ENCODE assay signal across 11 mouse cellular contexts in the genomic region with DNA sequence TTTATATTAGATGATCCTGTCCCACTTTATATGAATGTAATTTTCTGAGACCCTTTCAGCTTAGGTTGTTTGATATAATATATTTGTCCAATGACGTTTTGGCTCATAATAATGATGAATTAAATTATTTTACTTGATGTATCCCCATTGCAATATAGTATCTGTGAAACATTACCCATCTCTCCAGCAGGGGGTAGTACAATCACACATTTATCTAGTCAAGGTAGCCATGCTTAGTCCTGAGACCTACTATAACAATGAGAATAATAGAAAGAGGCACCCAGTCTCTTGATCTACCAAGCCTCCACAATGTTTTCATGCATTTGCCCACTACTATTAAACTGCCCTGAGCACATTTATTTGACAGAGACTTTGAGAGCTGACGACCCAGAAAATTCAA.
DNase-seq lines count a peak whose midpoint lies in the region; ATAC-seq and TF ChIP-seq lines count a peak whose summit lies in the region.
"Had no signal": no experiment of that assay in that cellular context is flagged by ENCODE, and none has a peak within 500 bp of the region (broad histone marks: within the 10 kb centered on the region; RNA-seq: fewer than 3 reads in every experiment).

No protein-coding gene starts in this region.

- ATAC-seq in inflammation-experienced regulatory T-cells, adult 6 months: peak; percentile 68
- no peak for ATAC-seq in neural tube, embryonic 15.5 days (ENCODE audit: low FRiP score)
- no peak for ATAC-seq in stomach, postnatal 0 days (ENCODE audit: low FRiP score, low TSS enrichment)

- no peaks in the 10 kb centered on the region for H3K36me3 ChIP-seq in neural tube, embryonic 15.5 days
- H3K36me3 ChIP-seq in stomach, postnatal 0 days (ENCODE audit: control insufficient read depth, insufficient read depth, low read length): no peaks in the 10 kb centered on the region
- H3K36me3 ChIP-seq: heart, embryonic 13.5 days; limb, embryonic 13.5 days had no signal

- H3K4me1 ChIP-seq in neural tube, embryonic 15.5 days: no peaks in the 10 kb centered on the region
- no peaks in the 10 kb centered on the region for H3K4me1 ChIP-seq in stomach, postnatal 0 days (replicated peaks; ENCODE audit: control insufficient read depth, insufficient read depth)
- H3K4me1 ChIP-seq: heart, embryonic 13.5 days; limb, embryonic 13.5 days; megakaryocyte, embryonic 14.5 days had no signal

- TF ChIP-seq CTCF in layer of hippocampus, adult 2 months (conservative IDR thresholded peaks at IDR 0.05): peak; percentile 49
- no peak for TF ChIP-seq CTCF in stomach, postnatal 0 days (IDR thresholded peaks at IDR 0.05; ENCODE audit: low read depth)

- no peak overlapping the region for H3K4me3 ChIP-seq in layer of hippocampus, adult 2 months
- no peak overlapping the region for H3K4me3 ChIP-seq in neural tube, embryonic 15.5 days (replicated peaks)
- H3K4me3 ChIP-seq in stomach, postnatal 0 days (ENCODE audit: low read depth, low read length): no peak overlapping the region
- H3K4me3 ChIP-seq: heart, embryonic 13.5 days; limb, embryonic 13.5 days; megakaryocyte, embryonic 14.5 days had no signal

- DNase-seq in layer of hippocampus, adult 2 months (ENCODE audit: low spot score in 2 of 2): peak; percentile 4 to 23
- no peak for DNase-seq in layer of hippocampus, adult 8-10 months (ENCODE audit: low spot score in 2 of 2)
- DNase-seq in B cell, adult 2 months: peak; percentile 69 to 75
- DNase-seq in ES-CJ7 (ENCODE audit: low read depth, low spot score): peak; percentile 44
- DNase-seq in stomach, postnatal 0 days (ENCODE audit: low spot score): no peak
- DNase-seq: cerebellum, adult 2 months had no signal

- H3K4me2 ChIP-seq in neural tube, embryonic 15.5 days: no peak overlapping the region
- no peak overlapping the region for H3K4me2 ChIP-seq in stomach, postnatal 0 days (replicated peaks; ENCODE audit: low read depth)
- H3K4me2 ChIP-seq: heart, embryonic 13.5 days; limb, embryonic 13.5 days had no signal

- H3K9ac ChIP-seq in neural tube, embryonic 15.5 days (replicated peaks): no peak overlapping the region
- no peak overlapping the region for H3K9ac ChIP-seq in stomach, postnatal 0 days (ENCODE audit: low read length)
- H3K9ac ChIP-seq: heart, embryonic 13.5 days; limb, embryonic 13.5 days had no signal

- H3K27ac ChIP-seq in layer of hippocampus, adult 2 months: no peak overlapping the region
- H3K27ac ChIP-seq in neural tube, embryonic 15.5 days (replicated peaks): no peak overlapping the region
- no peak overlapping the region for H3K27ac ChIP-seq in stomach, postnatal 0 days (replicated peaks)
- H3K27ac ChIP-seq: heart, embryonic 13.5 days; limb, embryonic 13.5 days had no signal

- no peak for TF ChIP-seq EP300 in stomach, postnatal 0 days (optimal IDR thresholded peaks at IDR 0.05)

- H3K9me3 ChIP-seq in neural tube, embryonic 15.5 days (replicated peaks): no peaks in the 10 kb centered on the region
- no peaks in the 10 kb centered on the region for H3K9me3 ChIP-seq in stomach, postnatal 0 days (ENCODE audit: control insufficient read depth, low read length)
- H3K9me3 ChIP-seq: heart, embryonic 13.5 days; limb, embryonic 13.5 days; megakaryocyte, embryonic 14.5 days had no signal

- H3K27me3 ChIP-seq in neural tube, embryonic 15.5 days (replicated peaks): no peaks in the 10 kb centered on the region
- H3K27me3 ChIP-seq in stomach, postnatal 0 days (ENCODE audit: control insufficient read depth, insufficient read depth, low read length): no peaks in the 10 kb centered on the region
- H3K27me3 ChIP-seq: heart, embryonic 13.5 days; limb, embryonic 13.5 days; megakaryocyte, embryonic 14.5 days had no signal

- 38% methylated on average over 2 of the region's 2 CpGs for WGBS in neural tube, embryonic 15.5 days
- WGBS in stomach, postnatal 0 days: 26% methylated on average over 2 of the region's 2 CpGs

Comparison
In these comparisons a context has a peak if more than half of its experiments do, and no peak if none do; other contexts are left out.
1. DNase-seq: peak in layer of hippocampus, adult 2 months (2 of 2), B cell, adult 2 months (2 of 2) and ES-CJ7 (single experiment); none in layer of hippocampus, adult 8-10 months (0 of 2) and stomach, postnatal 0 days (single experiment).